Mouse (Mus musculus) embryonic fibroblast, embryonic 13.5 days (primary cell): ENCODE results near the gene Dpp6.

Experiments used
- CTCF ChIP-seq: IDR thresholded peaks from 2 replicates; pipeline ENCODE4 v1.5.1; 2011; ENCODE audit warnings: mild to moderate bottlenecking, control low read depth, low read length, moderate library complexity, borderline replicate concordance; ENCODE audit not compliant: insufficient read depth
- POLR2A ChIP-seq: IDR thresholded peaks from 2 replicates; pipeline ENCODE4 v1.6.1; 2011; ENCODE audit warnings: low read depth, mild to moderate bottlenecking, control low read depth, low read length, moderate library complexity

GRCm38 (mm10) chr5:26973166-26973565 is 156.2 kb downstream of the Dpp6 start:
- no peak for TF ChIP-seq POLR2A
- TF ChIP-seq CTCF = no peak
